Mouse (Mus musculus) limb, embryonic 10.5 days (tissue): ENCODE data around the gene Trim62. TPM values are rescaled to one million over a fixed set of nuclear protein-coding genes. Genes with fewer than 3 reads are reported as not detected.

Experiments used
- DNase-seq: peaks from one replicate; pipeline ENCODE4 v3.0.0-alpha.2; 2017; ENCODE audit warnings: low spot score
- H3K27ac ChIP-seq: fragments of 300-500 bp; sonication (generic); 2 replicates; pipeline ENCODE4 v1.5.1; 2016; ENCODE audit warnings: mild to moderate bottlenecking
- H3K27me3 ChIP-seq: fragments of 300-500 bp; sonication (generic); 2 replicates; pipeline ENCODE4 v1.6.1; 2016; ENCODE audit warnings: low read depth, mild to moderate bottlenecking; ENCODE audit not compliant: poor library complexity, severe bottlenecking
- H3K36me3 ChIP-seq: fragments of 300-500 bp; sonication (generic); 2 replicates; pipeline ENCODE4 v1.6.1; 2016; ENCODE audit warnings: mild to moderate bottlenecking, moderate library complexity
- H3K4me1 ChIP-seq: fragments of 300-500 bp; sonication (generic); 2 replicates; pipeline ENCODE4 v1.6.1; 2016
- H3K4me3 ChIP-seq: fragments of 300-500 bp; sonication (generic); 2 replicates; pipeline ENCODE4 v1.5.1; 2016; ENCODE audit warnings: mild to moderate bottlenecking, moderate library complexity
- H3K9me3 ChIP-seq: fragments of 300-500 bp; sonication (generic); replicated peaks from 2 replicates; pipeline ENCODE4 v1.6.1; 2016; ENCODE audit warnings: mild to moderate bottlenecking
- WGBS: fragments of 180-500 bp; shearing (Covaris S2); methylation state at CpG from one replicate; pipeline ENCODE4 v1.1.7; 2016; 5-methylcytosine and 5-hydroxymethylcytosine counted together
- polyA plus RNA-seq: library from polyadenylated mRNA; unstranded; fragments of >200 nt; fragmentation: Nextera tagmentation; extraction: Ambion mirVana; gene quantifications from 2 replicates; pipeline ENCODE4 v1.2.1, GENCODE M21; 2016

Gene Trim62
- polyA plus RNA-seq, 1 experiment from 2014 or later: 8.2 TPM

GRCm38 (mm10) chr4:128888436-128888990 lies 5.1 kb downstream of the Trim62 start:
- peaks cover 60% of the 10 kb centered on the region for H3K4me1 ChIP-seq
- WGBS: 81% methylated on average over 6 of the region's 6 CpGs

GRCm38 (mm10) chr4:128889752-128890630 lies 6.6 kb downstream of the Trim62 start:
- no peak overlapping the region for H3K4me3 ChIP-seq
- H3K27me3 ChIP-seq: no peaks in the 10 kb centered on the region
- peak overlapping the region; percentile 16; the same call in 1 of the 2 replicates for H3K27ac ChIP-seq
- WGBS: 75% methylated on average over 12 of the region's 12 CpGs
- H3K4me1 ChIP-seq: peaks cover 45% of the 10 kb centered on the region
- H3K9me3 ChIP-seq: no peaks in the 10 kb centered on the region
- DNase-seq: no peak
- H3K36me3 ChIP-seq: peaks cover 17% of the 10 kb centered on the region

More at GRCm38 (mm10) chr4:128888436-128888990, 5.1 kb downstream of the Trim62 start:
- no peaks in the 10 kb centered on the region for H3K9me3 ChIP-seq
- no peak for DNase-seq
- no peak overlapping the region for H3K27ac ChIP-seq
- peaks cover 17% of the 10 kb centered on the region for H3K36me3 ChIP-seq
- no peak overlapping the region for H3K4me3 ChIP-seq
- peaks cover 9% of the 10 kb centered on the region; the same call in 1 of the 2 replicates for H3K27me3 ChIP-seq

- Histone ChIP-seq H3K4me1 (peaks cover 48% of the 10 kb centered on the region), H3K27ac (peak overlapping the region; percentile 43; the same call in 1 of the 2 replicates), H3K9me3 (no peaks in the 10 kb centered on the region), H3K36me3 (peaks cover 11% of the 10 kb centered on the region; the same call in 1 of the 2 replicates), H3K4me3 (no peak overlapping the region), H3K27me3 (no peaks in the 10 kb centered on the region)
- DNase-seq: no peak
- 20% methylated on average over 1 of the region's 1 CpGs for WGBS
These were observed 7.8 kb downstream of the Trim62 start for GRCm38 (mm10) chr4:128891157-128891556.

GRCm38 (mm10) chr4:128891746-128892145 lies 8.4 kb downstream of the Trim62 start:
- no peaks in the 10 kb centered on the region for H3K27me3 ChIP-seq

GRCm38 (mm10) chr4:128892188-128892587 lies 8.8 kb downstream of the Trim62 start:
- H3K9me3 ChIP-seq: no peaks in the 10 kb centered on the region
- no peak overlapping the region for H3K27ac ChIP-seq
- no peaks in the 10 kb centered on the region for H3K27me3 ChIP-seq
- peaks cover 47% of the 10 kb centered on the region for H3K4me1 ChIP-seq
- no peak for DNase-seq
- H3K4me3 ChIP-seq: no peak overlapping the region
- WGBS: 91% methylated on average over 6 of the region's 6 CpGs
- peaks cover 8% of the 10 kb centered on the region; the same call in 1 of the 2 replicates for H3K36me3 ChIP-seq

More at GRCm38 (mm10) chr4:128891746-128892145, 8.4 kb downstream of the Trim62 start:
- no peaks in the 10 kb centered on the region for H3K9me3 ChIP-seq
- DNase-seq: no peak
- H3K4me1 ChIP-seq: peaks cover 47% of the 10 kb centered on the region
- WGBS: 79% methylated on average over 6 of the region's 6 CpGs
- no peak overlapping the region for H3K27ac ChIP-seq
- H3K36me3 ChIP-seq: peaks cover 8% of the 10 kb centered on the region; the same call in 1 of the 2 replicates
- no peak overlapping the region for H3K4me3 ChIP-seq

- no peak overlapping the region for H3K27ac ChIP-seq
- H3K27me3 ChIP-seq: no peaks in the 10 kb centered on the region
- peaks cover 59% of the 10 kb centered on the region for H3K4me1 ChIP-seq
- H3K36me3 ChIP-seq: no peaks in the 10 kb centered on the region
- DNase-seq: no peak
- WGBS: 84% methylated on average over 12 of the region's 12 CpGs
- H3K9me3 ChIP-seq: no peaks in the 10 kb centered on the region
- no peak overlapping the region for H3K4me3 ChIP-seq
These were observed 10.7 kb downstream of the Trim62 start for GRCm38 (mm10) chr4:128894112-128894511.

- Histone ChIP-seq H3K36me3 (peaks cover 6% of the 10 kb centered on the region), H3K4me1 (peaks cover 63% of the 10 kb centered on the region), H3K27ac (0 out of 2 replicates have a peak overlapping the region, but pooled peaks have one; percentile 61), H3K4me3 (no peak overlapping the region), H3K27me3 (no peaks in the 10 kb centered on the region), H3K9me3 (no peaks in the 10 kb centered on the region)
- DNase-seq: no peak
- WGBS: 96% methylated on average over 4 of the region's 4 CpGs
These were observed 12.5 kb downstream of the Trim62 start for GRCm38 (mm10) chr4:128895841-128896240.

GRCm38 (mm10) chr4:128896667-128897066 lies 13.3 kb downstream of the Trim62 start:
- peaks cover 11% of the 10 kb centered on the region for H3K36me3 ChIP-seq
- WGBS: 94% methylated on average over 10 of the region's 10 CpGs
- H3K4me1 ChIP-seq: peaks cover 55% of the 10 kb centered on the region
- no peaks in the 10 kb centered on the region for H3K9me3 ChIP-seq
- H3K27me3 ChIP-seq: no peaks in the 10 kb centered on the region
- peak overlapping the region; percentile 61 for H3K27ac ChIP-seq
- DNase-seq: no peak
- H3K4me3 ChIP-seq: no peak overlapping the region

- peak; percentile 80 for DNase-seq
- peaks cover 48% of the 10 kb centered on the region for H3K4me1 ChIP-seq
- WGBS: 2% methylated on average over 6 of the region's 7 CpGs
- H3K4me3 ChIP-seq: peak overlapping the region; percentile 9; the same call in 1 of the 2 replicates
- H3K36me3 ChIP-seq: peaks cover 20% of the 10 kb centered on the region
- peak overlapping the region; percentile 97 for H3K27ac ChIP-seq
- no peaks in the 10 kb centered on the region for H3K27me3 ChIP-seq
- H3K9me3 ChIP-seq: no peaks in the 10 kb centered on the region
These were observed 14.6 kb downstream of the Trim62 start for GRCm38 (mm10) chr4:128897911-128898421.

- WGBS: 5% methylated on average over 6 of the region's 6 CpGs
- Histone ChIP-seq H3K27me3 (no peaks in the 10 kb centered on the region), H3K4me3 (peak overlapping the region; percentile 18; the same call in 1 of the 2 replicates), H3K4me1 (peaks cover 62% of the 10 kb centered on the region), H3K36me3 (peaks cover 25% of the 10 kb centered on the region), H3K27ac (peak overlapping the region; percentile 97), H3K9me3 (no peaks in the 10 kb centered on the region)
- peak; percentile 85 for DNase-seq
These were observed 16.0 kb downstream of the Trim62 start for GRCm38 (mm10) chr4:128899332-128899731.

GRCm38 (mm10) chr4:128900484-128900883 lies 17.1 kb downstream of the Trim62 start:
- H3K4me1 ChIP-seq: peaks cover 74% of the 10 kb centered on the region
- WGBS: 87% methylated on average over 14 of the region's 14 CpGs
- H3K27ac ChIP-seq: peak overlapping the region; percentile 97
- H3K4me3 ChIP-seq: peak overlapping the region; percentile 14
- no peaks in the 10 kb centered on the region for H3K27me3 ChIP-seq
- H3K9me3 ChIP-seq: no peaks in the 10 kb centered on the region
- no peak for DNase-seq
- peaks cover 25% of the 10 kb centered on the region for H3K36me3 ChIP-seq

GRCm38 (mm10) chr4:128902390-128902789 lies 19.0 kb downstream of the Trim62 start:
- peaks cover 80% of the 10 kb centered on the region for H3K4me1 ChIP-seq
- H3K36me3 ChIP-seq: peaks cover 25% of the 10 kb centered on the region
- DNase-seq: no peak
- H3K9me3 ChIP-seq: no peaks in the 10 kb centered on the region
- WGBS: 86% methylated on average over 8 of the region's 8 CpGs
- H3K27me3 ChIP-seq: no peaks in the 10 kb centered on the region
- H3K4me3 ChIP-seq: no peak overlapping the region
- 0 out of 2 replicates have a peak overlapping the region, but pooled peaks have one; percentile 21 for H3K27ac ChIP-seq
